Mouse (Mus musculus): Measurements from ENCODE around the gene Nsmf. TPM values are rescaled to one million over a fixed set of nuclear protein-coding genes. Genes with fewer than 3 reads are reported as not detected.

The Nsmf gene
- polyA plus RNA-seq, 1 experiment from 2014 or later, result 51.1 TPM

GRCm38 (mm10) chr2:25072398-25072797 lies 18.2 kb downstream of the Nsmf start:
- H3K4me3 ChIP-seq (ENCODE audit: low read depth, low read length), result no peak overlapping the region
- H3K27me3 ChIP-seq (ENCODE audit: control insufficient read depth, insufficient read depth, low read length), result no peaks in the 10 kb centered on the region
- H3K9me3 ChIP-seq (ENCODE audit: control insufficient read depth, low read length), result no peaks in the 10 kb centered on the region
- ATAC-seq (ENCODE audit: low FRiP score) (no peak), DNase-seq (ENCODE audit: low spot score) (no peak)
- H3K4me2 ChIP-seq (replicated peaks; ENCODE audit: low read depth, low read length), result no peak overlapping the region
- H3K9ac ChIP-seq (ENCODE audit: low read depth, low read length), result no peak overlapping the region
- WGBS, result 95% methylated on average over 4 of the region's 4 CpGs
- no peak overlapping the region for H3K27ac ChIP-seq (ENCODE audit: low read depth, low read length)
- H3K36me3 ChIP-seq (ENCODE audit: control insufficient read depth, insufficient read depth, low read length), result no peaks in the 10 kb centered on the region
- H3K4me1 ChIP-seq (replicated peaks; ENCODE audit: control insufficient read depth, insufficient read depth, low read length), result no peaks in the 10 kb centered on the region

DNA sequence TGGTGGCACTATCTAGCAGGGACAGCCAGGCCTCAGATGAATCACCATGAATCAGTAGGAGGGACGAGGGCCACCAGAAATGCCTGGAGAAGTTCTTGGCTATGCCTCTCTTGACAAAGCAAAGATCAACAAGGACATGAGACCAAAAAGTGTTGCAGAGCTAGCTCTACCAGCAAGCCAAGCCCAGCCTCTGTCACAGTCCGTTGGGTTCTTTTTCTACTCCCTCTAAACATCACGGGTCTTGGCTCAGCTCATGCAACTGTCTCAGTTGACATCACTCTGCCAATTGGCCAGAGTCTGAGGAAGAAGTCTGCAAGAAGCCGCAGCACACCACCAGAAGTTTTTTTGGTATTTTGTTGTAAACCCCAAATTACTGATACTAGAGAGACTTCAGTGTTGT lies 21.4 kb downstream of the Nsmf start:
- no peaks in the 10 kb centered on the region for H3K4me1 ChIP-seq (replicated peaks; ENCODE audit: control insufficient read depth, insufficient read depth, low read length)
- 70% methylated on average over 4 of the region's 4 CpGs for WGBS
- no peak overlapping the region for H3K4me2 ChIP-seq (replicated peaks; ENCODE audit: low read depth, low read length)
- H3K27me3 ChIP-seq (ENCODE audit: control insufficient read depth, insufficient read depth, low read length), result no peaks in the 10 kb centered on the region
- H3K27ac ChIP-seq (ENCODE audit: low read depth, low read length), result no peak overlapping the region
- no peaks in the 10 kb centered on the region for H3K36me3 ChIP-seq (ENCODE audit: control insufficient read depth, insufficient read depth, low read length)
- ATAC-seq (ENCODE audit: low FRiP score) (no peak), DNase-seq (ENCODE audit: low spot score) (no peak)
- no peaks in the 10 kb centered on the region for H3K9me3 ChIP-seq (ENCODE audit: control insufficient read depth, low read length)
- no peak overlapping the region for H3K4me3 ChIP-seq (ENCODE audit: low read depth, low read length)
- H3K9ac ChIP-seq (ENCODE audit: low read depth, low read length), result no peak overlapping the region

DNA sequence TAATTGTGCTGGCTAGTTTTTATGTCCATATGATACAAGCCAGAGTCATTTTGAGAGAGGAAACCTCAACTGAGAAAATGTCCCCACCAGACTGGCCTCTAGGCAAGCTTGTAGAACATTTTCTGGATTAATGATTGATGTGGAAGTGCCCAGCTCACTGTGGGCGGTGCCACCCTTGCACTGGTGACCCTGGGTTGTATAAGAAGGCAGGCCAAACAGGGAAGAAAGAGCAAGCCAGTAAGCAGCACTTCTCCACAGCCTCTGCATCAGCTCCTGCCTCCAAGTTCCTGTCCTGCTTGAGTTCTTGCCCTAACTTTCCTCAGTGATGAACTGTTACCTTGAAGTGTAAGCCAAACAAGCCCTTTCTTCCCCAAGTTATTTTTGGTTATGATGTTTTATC lies 24.8 kb downstream of the Nsmf start:
- ATAC-seq (ENCODE audit: low FRiP score) (no peak), DNase-seq (ENCODE audit: low spot score) (no peak)
- Histone ChIP-seq H3K9ac (ENCODE audit: low read depth, low read length) (no peak overlapping the region), H3K4me1 (replicated peaks; ENCODE audit: control insufficient read depth, insufficient read depth, low read length) (no peaks in the 10 kb centered on the region), H3K27ac (ENCODE audit: low read depth, low read length) (no peak overlapping the region), H3K36me3 (ENCODE audit: control insufficient read depth, insufficient read depth, low read length) (no peaks in the 10 kb centered on the region), H3K4me3 (ENCODE audit: low read depth, low read length) (no peak overlapping the region), H3K27me3 (ENCODE audit: control insufficient read depth, insufficient read depth, low read length) (no peaks in the 10 kb centered on the region), H3K4me2 (replicated peaks; ENCODE audit: low read depth, low read length) (no peak overlapping the region), H3K9me3 (ENCODE audit: control insufficient read depth, low read length) (no peaks in the 10 kb centered on the region)
- 64% methylated on average over 1 of the region's 1 CpGs for WGBS

DNA sequence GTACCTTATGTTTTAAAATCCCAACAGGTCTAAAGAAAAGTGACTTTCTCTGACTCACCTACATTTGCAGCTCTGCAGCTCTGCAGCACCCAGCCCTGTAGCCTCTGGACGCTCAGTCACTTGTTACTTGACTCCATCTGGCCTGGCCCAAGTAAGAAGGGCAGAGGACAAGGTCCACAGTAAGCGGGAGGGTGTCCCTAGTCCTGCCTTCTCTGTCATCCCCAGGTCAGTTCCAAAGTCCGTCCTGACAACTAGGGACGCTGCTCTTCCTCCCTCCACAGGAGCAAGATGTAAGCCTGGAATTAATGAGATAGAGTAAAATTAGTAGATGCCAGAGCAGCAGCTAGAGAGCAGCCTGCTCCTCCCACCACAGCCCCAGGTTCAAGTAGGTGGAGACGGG lies 25.9 kb downstream of the Nsmf start, which contains the start of gene Entpd8:
Gene Entpd8 (plus strand): TSS at position 229 of the 400 bp plus-strand sequence.
- no peak for DNase-seq (ENCODE audit: low spot score)
- no peaks in the 10 kb centered on the region for H3K4me1 ChIP-seq (replicated peaks; ENCODE audit: control insufficient read depth, insufficient read depth, low read length)
- no peak for ATAC-seq (ENCODE audit: low FRiP score)
- 61% methylated on average over 5 of the region's 5 CpGs for WGBS
- no peak within 1 kb of the TSS for H3K27ac ChIP-seq (ENCODE audit: low read depth, low read length)
- no peak within 1 kb of the TSS for H3K4me2 ChIP-seq (replicated peaks; ENCODE audit: low read depth, low read length)
- H3K4me3 ChIP-seq (ENCODE audit: low read depth, low read length), result no peak within 1 kb of the TSS
- H3K36me3 ChIP-seq (ENCODE audit: control insufficient read depth, insufficient read depth, low read length), result no peaks in the 10 kb centered on the region
- no peak within 1 kb of the TSS for H3K9ac ChIP-seq (ENCODE audit: low read depth, low read length)
- no peaks in the 10 kb centered on the region for H3K27me3 ChIP-seq (ENCODE audit: control insufficient read depth, insufficient read depth, low read length)
- no peaks in the 10 kb centered on the region for H3K9me3 ChIP-seq (ENCODE audit: control insufficient read depth, low read length)

- H3K27me3 ChIP-seq (ENCODE audit: control insufficient read depth, insufficient read depth, low read length), result no peaks in the 10 kb centered on the region
- no peaks in the 10 kb centered on the region for H3K9me3 ChIP-seq (ENCODE audit: control insufficient read depth, low read length)
- H3K9ac ChIP-seq (ENCODE audit: low read depth, low read length), result no peak overlapping the region
- no peaks in the 10 kb centered on the region for H3K36me3 ChIP-seq (ENCODE audit: control insufficient read depth, insufficient read depth, low read length)
- H3K4me1 ChIP-seq (replicated peaks; ENCODE audit: control insufficient read depth, insufficient read depth, low read length), result no peaks in the 10 kb centered on the region
- H3K4me2 ChIP-seq (replicated peaks; ENCODE audit: low read depth, low read length), result no peak overlapping the region
- DNase-seq (ENCODE audit: low spot score) (no peak), ATAC-seq (ENCODE audit: low FRiP score) (no peak)
- 88% methylated on average over 4 of the region's 4 CpGs for WGBS
- no peak overlapping the region for H3K27ac ChIP-seq (ENCODE audit: low read depth, low read length)
- no peak overlapping the region for H3K4me3 ChIP-seq (ENCODE audit: low read depth, low read length)
Measured at GRCm38 (mm10) chr2:25083697-25084096, 29.5 kb downstream of the Nsmf start.

- Histone ChIP-seq H3K4me3 (ENCODE audit: low read depth, low read length) (no peak overlapping the region), H3K9me3 (ENCODE audit: control insufficient read depth, low read length) (no peaks in the 10 kb centered on the region), H3K36me3 (ENCODE audit: control insufficient read depth, insufficient read depth, low read length) (no peaks in the 10 kb centered on the region), H3K27ac (ENCODE audit: low read depth, low read length) (no peak overlapping the region), H3K9ac (ENCODE audit: low read depth, low read length) (no peak overlapping the region), H3K27me3 (ENCODE audit: control insufficient read depth, insufficient read depth, low read length) (no peaks in the 10 kb centered on the region), H3K4me2 (replicated peaks; ENCODE audit: low read depth, low read length) (no peak overlapping the region), H3K4me1 (replicated peaks; ENCODE audit: control insufficient read depth, insufficient read depth, low read length) (no peaks in the 10 kb centered on the region)
- 93% methylated on average over 5 of the region's 5 CpGs for WGBS
- DNase-seq (ENCODE audit: low spot score) (no peak), ATAC-seq (ENCODE audit: low FRiP score) (no peak)
Measured at GRCm38 (mm10) chr2:25085571-25085970, 31.4 kb downstream of the Nsmf start.

DNA sequence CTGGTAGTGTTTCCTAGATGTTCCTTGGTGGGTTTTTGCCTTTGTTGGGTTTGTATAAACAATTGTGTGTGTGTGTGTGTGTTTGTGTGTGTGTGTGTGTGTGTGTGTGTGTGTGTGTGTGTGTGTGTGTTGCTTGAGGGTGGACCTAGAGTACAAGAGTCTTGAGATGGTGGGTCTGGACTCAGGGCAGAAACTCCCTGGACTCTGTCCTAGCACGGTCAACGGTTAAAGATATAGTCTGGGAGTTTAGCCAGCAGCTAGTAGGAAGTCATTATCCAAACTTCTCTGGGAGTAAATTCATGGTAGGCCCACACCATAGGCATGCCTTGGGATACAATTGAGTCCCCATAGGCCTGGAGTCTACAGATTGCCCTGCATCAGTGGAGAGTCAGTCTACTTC lies 33.7 kb downstream of the Nsmf start:
- H3K4me2 ChIP-seq (replicated peaks; ENCODE audit: low read depth, low read length), result no peak overlapping the region
- no peaks in the 10 kb centered on the region for H3K36me3 ChIP-seq (ENCODE audit: control insufficient read depth, insufficient read depth, low read length)
- no peak overlapping the region for H3K9ac ChIP-seq (ENCODE audit: low read depth, low read length)
- no peak for ATAC-seq (ENCODE audit: low FRiP score)
- no peaks in the 10 kb centered on the region for H3K27me3 ChIP-seq (ENCODE audit: control insufficient read depth, insufficient read depth, low read length)
- H3K4me1 ChIP-seq (replicated peaks; ENCODE audit: control insufficient read depth, insufficient read depth, low read length), result no peaks in the 10 kb centered on the region
- H3K9me3 ChIP-seq (ENCODE audit: control insufficient read depth, low read length), result no peaks in the 10 kb centered on the region
- no peak for DNase-seq (ENCODE audit: low spot score)
- no peak overlapping the region for H3K27ac ChIP-seq (ENCODE audit: low read depth, low read length)
- no peak overlapping the region for H3K4me3 ChIP-seq (ENCODE audit: low read depth, low read length)
- 98% methylated on average over 2 of the region's 2 CpGs for WGBS

GRCm38 (mm10) chr2:25088636-25089035 lies 34.5 kb downstream of the Nsmf start:
- no peak overlapping the region for H3K4me2 ChIP-seq (replicated peaks; ENCODE audit: low read depth, low read length)
- WGBS, result 85% methylated on average over 3 of the region's 3 CpGs
- no peaks in the 10 kb centered on the region for H3K9me3 ChIP-seq (ENCODE audit: control insufficient read depth, low read length)
- no peaks in the 10 kb centered on the region for H3K4me1 ChIP-seq (replicated peaks; ENCODE audit: control insufficient read depth, insufficient read depth, low read length)
- H3K27me3 ChIP-seq (ENCODE audit: control insufficient read depth, insufficient read depth, low read length), result no peaks in the 10 kb centered on the region
- H3K27ac ChIP-seq (ENCODE audit: low read depth, low read length), result no peak overlapping the region
- no peak overlapping the region for H3K4me3 ChIP-seq (ENCODE audit: low read depth, low read length)
- H3K36me3 ChIP-seq (ENCODE audit: control insufficient read depth, insufficient read depth, low read length), result no peaks in the 10 kb centered on the region
- DNase-seq (ENCODE audit: low spot score), result no peak
- no peak for ATAC-seq (ENCODE audit: low FRiP score)
- no peak overlapping the region for H3K9ac ChIP-seq (ENCODE audit: low read depth, low read length)

- 0 out of 2 replicates have a peak, but pooled peaks cover 2% of the 10 kb centered on the region for H3K27me3 ChIP-seq (ENCODE audit: control insufficient read depth, insufficient read depth, low read length)
- no peak for ATAC-seq (ENCODE audit: low FRiP score)
- no peak overlapping the region for H3K9ac ChIP-seq (ENCODE audit: low read depth, low read length)
- peaks cover 5% of the 10 kb centered on the region; the same call in 1 of the 2 replicates for H3K4me1 ChIP-seq (replicated peaks; ENCODE audit: control insufficient read depth, insufficient read depth, low read length)
- WGBS, result 43% methylated on average over 17 of the region's 17 CpGs
- DNase-seq (ENCODE audit: low spot score), result no peak
- no peak overlapping the region for H3K4me3 ChIP-seq (ENCODE audit: low read depth, low read length)
- H3K9me3 ChIP-seq (ENCODE audit: control insufficient read depth, low read length), result no peaks in the 10 kb centered on the region
- H3K27ac ChIP-seq (ENCODE audit: low read depth, low read length), result no peak overlapping the region
- 0 out of 2 replicates have a peak overlapping the region, but pooled peaks have one; percentile 14 for H3K4me2 ChIP-seq (replicated peaks; ENCODE audit: low read depth, low read length)
- H3K36me3 ChIP-seq (ENCODE audit: control insufficient read depth, insufficient read depth, low read length), result no peaks in the 10 kb centered on the region
Measured at GRCm38 (mm10) chr2:25094785-25095108, 40.6 kb downstream of the Nsmf start.

Data from hindbrain, embryonic 11.5 days (tissue).